Mouse (Mus musculus): ENCODE data around the gene Atxn7l2. TPM values are rescaled to one million over a fixed set of nuclear protein-coding genes. Genes with fewer than 3 reads are reported as not detected.
"Not testable (repeated sequence)": the region's sequence is repeated elsewhere in the genome, so short reads cannot be mapped to it uniquely, and the experiment has no call there.

Atxn7l2 gene
- total and polyA plus RNA-seq, 2 experiments, result 0.28 to 2.0 TPM

DNA sequence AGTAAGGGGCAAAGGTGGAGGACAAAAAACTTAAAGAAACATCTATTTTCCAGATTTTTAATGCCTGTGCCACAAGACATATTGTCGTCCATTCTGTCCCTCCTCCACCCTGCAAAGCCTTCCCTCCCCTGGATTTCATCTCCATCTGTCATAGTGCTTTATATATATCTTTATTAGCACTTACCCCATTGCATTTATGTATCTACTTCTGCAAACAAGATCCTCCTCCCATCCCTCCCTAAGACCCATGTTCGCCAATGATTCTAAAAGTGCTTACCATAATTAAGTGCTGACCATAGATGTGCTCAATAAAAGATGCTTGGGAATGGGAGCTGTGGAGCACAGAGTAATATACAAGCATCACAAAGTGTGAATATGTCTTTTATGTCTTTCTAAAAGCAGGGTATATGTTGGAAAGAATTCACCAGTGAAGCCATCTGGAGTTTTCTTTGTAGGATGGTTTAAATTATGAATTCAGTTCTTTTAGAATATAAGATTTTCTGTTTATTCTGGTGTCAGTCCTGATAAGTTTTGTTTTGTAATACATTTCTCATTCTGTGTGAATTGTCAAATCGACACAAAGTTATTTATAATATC lies 30.6 kb upstream of the Atxn7l2 start:
- Histone ChIP-seq H3K4me1 (ENCODE audit: control insufficient read depth, insufficient read depth, low read length) (no peaks in the 10 kb centered on the region), H3K4me3 (ENCODE audit: insufficient read depth, low read depth, low read length) (no peak overlapping the region), H3K79me2 (ENCODE audit: control insufficient read depth, insufficient read depth, low read length) (no peaks in the 10 kb centered on the region), H3K36me3 (ENCODE audit: control insufficient read depth, insufficient read depth, low read length) (no peaks in the 10 kb centered on the region), H3K27ac (replicated peaks; ENCODE audit: insufficient read depth, low read depth, low read length) (no peak overlapping the region), H3K27me3 (ENCODE audit: control insufficient read depth, insufficient read depth, low read length) (no peaks in the 10 kb centered on the region), H3K9ac (ENCODE audit: low read depth, low read length) (no peak overlapping the region)
- 90% methylated on average over 3 of the region's 3 CpGs for WGBS
- no peak for DNase-seq (ENCODE audit: extremely low read depth, low read depth, low spot score)
- TF ChIP-seq CTCF (IDR thresholded peaks at IDR 0.05; ENCODE audit: low read depth, low read length) (no peak), POLR2A (IDR thresholded peaks at IDR 0.05; ENCODE audit: extremely low read depth, insufficient read depth, low read length) (no peak)

DNA sequence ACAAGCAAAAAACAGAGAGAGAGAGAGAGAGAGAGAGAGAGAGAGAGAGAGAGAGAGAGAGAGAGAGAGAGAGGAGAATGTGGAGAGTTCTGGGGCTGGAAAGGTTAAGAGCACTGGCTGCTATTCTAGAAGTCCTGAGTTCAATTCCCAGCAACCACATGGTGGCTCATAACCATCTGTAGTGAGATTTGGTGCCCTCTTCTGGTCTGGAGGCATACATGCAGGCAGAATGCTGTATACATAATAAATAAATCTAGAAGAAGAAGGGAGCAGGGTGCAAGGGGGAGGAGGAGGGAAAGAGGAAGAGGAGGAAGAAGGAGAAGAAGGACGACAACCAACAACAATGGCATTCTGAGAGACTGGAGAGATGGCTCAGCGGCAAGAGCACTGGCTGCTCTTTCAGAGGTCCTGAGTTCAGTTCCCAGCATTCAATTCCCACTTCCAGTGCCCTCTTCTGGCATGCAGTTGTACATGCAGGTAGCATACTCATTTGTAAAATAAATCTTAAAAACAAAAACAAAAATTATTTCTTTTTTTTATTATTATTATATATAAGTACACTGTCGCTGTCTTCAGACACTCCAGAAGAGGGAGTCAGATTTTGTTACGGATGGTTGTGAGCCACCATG lies 26.9 kb upstream of the Atxn7l2 start:
- WGBS, result 85% methylated on average over 4 of the region's 4 CpGs
- H3K4me1 ChIP-seq (ENCODE audit: control insufficient read depth, insufficient read depth, low read length); H3K9ac ChIP-seq (ENCODE audit: low read depth, low read length); H3K79me2 ChIP-seq (ENCODE audit: control insufficient read depth, insufficient read depth, low read length); H3K27me3 ChIP-seq (ENCODE audit: control insufficient read depth, insufficient read depth, low read length); H3K36me3 ChIP-seq (ENCODE audit: control insufficient read depth, insufficient read depth, low read length); H3K27ac ChIP-seq (replicated peaks; ENCODE audit: insufficient read depth, low read depth, low read length); DNase-seq (ENCODE audit: extremely low read depth, low read depth, low spot score); H3K4me3 ChIP-seq (ENCODE audit: insufficient read depth, low read depth, low read length): not testable (repeated sequence)
- 0 out of 2 replicates have a peak, but pooled peaks have one; percentile 6 for TF ChIP-seq CTCF (IDR thresholded peaks at IDR 0.05; ENCODE audit: low read depth, low read length)

DNA sequence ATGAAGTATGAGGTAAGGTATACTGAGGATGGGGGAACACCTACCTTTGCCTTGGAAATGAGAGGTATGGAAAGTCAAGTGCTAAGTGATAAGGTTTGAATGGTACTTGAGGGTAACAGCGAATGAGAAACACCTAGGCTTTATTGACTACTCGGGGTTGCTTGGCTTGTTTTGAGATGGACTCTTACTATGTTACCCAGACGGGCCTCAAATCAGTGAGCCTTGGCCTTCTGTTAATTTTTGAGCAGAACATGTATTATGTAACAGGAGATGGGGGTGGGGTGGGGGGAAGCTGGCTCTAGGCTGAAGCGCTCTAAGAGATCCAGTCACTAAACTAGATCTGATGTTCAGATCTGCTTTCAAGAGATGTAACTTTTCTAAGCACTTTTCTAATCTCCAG lies 20.9 kb upstream of the Atxn7l2 start:
- H3K36me3 ChIP-seq (ENCODE audit: control insufficient read depth, insufficient read depth, low read length), result no peaks in the 10 kb centered on the region
- H3K79me2 ChIP-seq (ENCODE audit: control insufficient read depth, insufficient read depth, low read length), result no peaks in the 10 kb centered on the region
- no peak overlapping the region for H3K9ac ChIP-seq (ENCODE audit: low read depth, low read length)
- H3K4me3 ChIP-seq (ENCODE audit: insufficient read depth, low read depth, low read length), result no peak overlapping the region
- WGBS, result 76% methylated on average over 4 of the region's 4 CpGs
- no peak overlapping the region for H3K27ac ChIP-seq (replicated peaks; ENCODE audit: insufficient read depth, low read depth, low read length)
- H3K4me1 ChIP-seq (ENCODE audit: control insufficient read depth, insufficient read depth, low read length), result no peaks in the 10 kb centered on the region
- TF ChIP-seq POLR2A (IDR thresholded peaks at IDR 0.05; ENCODE audit: extremely low read depth, insufficient read depth, low read length) (no peak), CTCF (IDR thresholded peaks at IDR 0.05; ENCODE audit: low read depth, low read length) (no peak)
- H3K27me3 ChIP-seq (ENCODE audit: control insufficient read depth, insufficient read depth, low read length), result no peaks in the 10 kb centered on the region
- DNase-seq (ENCODE audit: extremely low read depth, low read depth, low spot score), result no peak

DNA sequence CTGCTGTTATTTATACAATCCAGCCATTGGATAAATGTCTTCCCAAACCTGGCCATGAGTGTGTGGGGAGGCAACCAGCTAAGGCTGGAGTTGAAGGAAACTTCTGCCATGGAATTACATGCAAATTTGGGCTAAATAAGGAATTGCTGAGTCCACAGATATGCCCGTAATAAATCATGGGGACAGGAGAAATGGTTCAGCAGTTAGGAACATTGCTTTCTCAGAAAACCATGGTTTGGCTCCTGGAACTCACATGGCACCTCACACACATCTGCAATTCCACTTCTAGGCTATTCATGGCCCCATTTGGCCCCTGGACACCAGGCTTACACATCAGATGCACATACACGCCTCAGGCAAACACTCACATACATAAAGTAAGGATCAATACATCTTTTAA lies 16.8 kb upstream of the Atxn7l2 start:
- H3K9ac ChIP-seq (ENCODE audit: low read depth, low read length), result no peak overlapping the region
- H3K27me3 ChIP-seq (ENCODE audit: control insufficient read depth, insufficient read depth, low read length), result peaks cover 5% of the 10 kb centered on the region; the same call in 1 of the 2 replicates
- no peaks in the 10 kb centered on the region for H3K79me2 ChIP-seq (ENCODE audit: control insufficient read depth, insufficient read depth, low read length)
- no peak overlapping the region for H3K27ac ChIP-seq (replicated peaks; ENCODE audit: insufficient read depth, low read depth, low read length)
- H3K36me3 ChIP-seq (ENCODE audit: control insufficient read depth, insufficient read depth, low read length), result no peaks in the 10 kb centered on the region
- 91% methylated on average over 2 of the region's 2 CpGs for WGBS
- DNase-seq (ENCODE audit: extremely low read depth, low read depth, low spot score), result no peak
- TF ChIP-seq CTCF (IDR thresholded peaks at IDR 0.05; ENCODE audit: low read depth, low read length), result no peak
- TF ChIP-seq POLR2A (IDR thresholded peaks at IDR 0.05; ENCODE audit: extremely low read depth, insufficient read depth, low read length), result no peak
- no peaks in the 10 kb centered on the region for H3K4me1 ChIP-seq (ENCODE audit: control insufficient read depth, insufficient read depth, low read length)
- H3K4me3 ChIP-seq (ENCODE audit: insufficient read depth, low read depth, low read length), result no peak overlapping the region

DNA sequence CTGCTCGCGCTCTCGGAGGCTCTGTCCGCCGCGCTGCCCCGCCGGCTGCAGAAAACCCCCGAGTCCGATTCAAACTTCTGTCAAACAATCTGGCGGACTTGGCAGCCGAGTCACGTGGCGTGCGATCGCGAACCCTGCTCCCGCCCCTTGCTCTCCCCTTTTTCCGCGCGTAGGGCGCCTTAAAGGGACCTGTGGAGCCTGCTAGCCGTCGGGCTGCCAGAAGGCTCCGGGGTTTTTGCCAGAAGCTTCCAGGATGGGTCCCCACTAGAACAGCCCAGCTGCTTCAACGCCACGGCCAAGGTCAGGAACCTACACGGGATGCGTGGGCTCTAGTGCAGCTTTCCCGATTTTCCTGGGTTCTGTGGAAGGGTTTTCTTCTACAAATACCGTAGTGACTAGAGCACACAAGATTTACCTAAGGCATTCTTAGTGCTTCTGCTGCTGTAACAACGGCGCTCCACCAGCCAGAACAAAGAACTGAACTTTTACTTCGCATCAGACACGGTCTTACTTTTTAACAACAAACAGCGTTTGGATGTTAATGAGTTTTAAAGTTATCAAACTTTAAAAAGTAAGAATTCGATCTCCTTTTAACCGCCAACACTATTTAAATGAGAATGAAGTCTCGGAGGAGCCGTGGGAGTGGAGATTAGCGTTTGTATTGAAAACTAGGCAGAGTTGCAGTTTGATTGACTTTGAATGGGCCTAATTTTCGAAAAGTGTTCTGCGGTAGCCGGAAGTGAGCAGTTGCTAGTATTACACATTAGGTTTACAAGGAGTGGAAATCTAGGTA lies 16.0 kb upstream of the Atxn7l2 start, which contains the start of gene Sypl2:
TSS of gene Sypl2 (minus strand) at position 91 of the 793 bp plus-strand sequence.
- H3K4me3 ChIP-seq (ENCODE audit: insufficient read depth, low read depth, low read length), result peak within 1 kb of the TSS; percentile 19; the same call in 1 of the 2 replicates
- no peaks in the 10 kb centered on the region for H3K4me1 ChIP-seq (ENCODE audit: control insufficient read depth, insufficient read depth, low read length)
- H3K36me3 ChIP-seq (ENCODE audit: control insufficient read depth, insufficient read depth, low read length), result no peaks in the 10 kb centered on the region
- H3K27ac ChIP-seq (replicated peaks; ENCODE audit: insufficient read depth, low read depth, low read length), result no peak within 1 kb of the TSS
- TF ChIP-seq CTCF (IDR thresholded peaks at IDR 0.05; ENCODE audit: low read depth, low read length), result no peak
- TF ChIP-seq POLR2A (IDR thresholded peaks at IDR 0.05; ENCODE audit: extremely low read depth, insufficient read depth, low read length), result no peak
- 12% methylated on average over 44 of the region's 44 CpGs for WGBS
- DNase-seq (ENCODE audit: extremely low read depth, low read depth, low spot score), result peak; percentile 35
- 0 out of 2 replicates have a peak within 1 kb of the TSS, but pooled peaks have one; percentile 3 for H3K9ac ChIP-seq (ENCODE audit: low read depth, low read length)
- peaks cover 5% of the 10 kb centered on the region; the same call in 1 of the 2 replicates for H3K27me3 ChIP-seq (ENCODE audit: control insufficient read depth, insufficient read depth, low read length)
- no peaks in the 10 kb centered on the region for H3K79me2 ChIP-seq (ENCODE audit: control insufficient read depth, insufficient read depth, low read length)
